Mouse (Mus musculus): Measurements from ENCODE around the gene Pole2. TPM values are rescaled to one million over a fixed set of nuclear protein-coding genes. Genes with fewer than 3 reads are reported as not detected.

Pole2 gene
- 2.2 and 7.0 TPM in 2 replicates for polyA plus RNA-seq (2012; rRNA removed; ENCODE audit: low replicate concordance)

GRCm38 (mm10) chr12:69227776-69228466, at the start of gene Pole2:
Gene Pole2 (minus strand): TSS chr12:69228195.

GRCm38 (mm10) chr12:69240876-69241275, 12.9 kb upstream of the Pole2 start, which contains the start of gene Klhdc1:
Gene Klhdc1 (plus strand): TSS chr12:69241176.

GRCm38 (mm10) chr12:69204052-69204833, 23.8 kb downstream of the Pole2 start, which contains the start of gene Gm49384:
Gene Gm49384 (minus strand): TSS chr12:69204267.

GRCm38 (mm10) chr12:69198164-69198535, 29.8 kb downstream of the Pole2 start, which contains the start of gene Dnaaf2:
Gene Dnaaf2 (minus strand): TSS chr12:69198429.

GRCm38 (mm10) chr12:69196444-69197377, 31.3 kb downstream of the Pole2 start, which contains the start of gene Gm49383:
Gene Gm49383 (minus strand): TSS chr12:69197104.

GRCm38 (mm10) chr12:69183583-69184308, 44.2 kb downstream of the Pole2 start, which contains the start of the genes Rpl36al and Mgat2:
Gene Rpl36al (minus strand): TSS chr12:69184083.
Gene Mgat2 (plus strand): TSS chr12:69184157.

GRCm38 (mm10) chr12:69168461-69169106, 59.4 kb downstream of the Pole2 start, which contains the start of gene Lrr1:
Gene Lrr1 (plus strand): TSS chr12:69168814.

GRCm38 (mm10) chr12:69158765-69159577, 69.0 kb downstream of the Pole2 start, which contains the start of gene Rps29:
Gene Rps29 (minus strand): TSS chr12:69159186.

Other genes with a start within 250 kb of the Pole2 start
- 1,164 and 1,779 TPM in 2 replicates for gene Rps29, start 69.0 kb downstream of the Pole2 start, polyA plus RNA-seq (2012; rRNA removed; ENCODE audit: low replicate concordance)
- gene Lrr1, start 59.4 kb downstream of the Pole2 start, polyA plus RNA-seq (2012; rRNA removed; ENCODE audit: low replicate concordance): 0.91 TPM in 1 of 2 replicates, not detected in the other
- gene Rpl36al, start 44.1 kb downstream of the Pole2 start, polyA plus RNA-seq (2012; rRNA removed; ENCODE audit: low replicate concordance): 107 and 138 TPM in 2 replicates
- 15.9 and 30.9 TPM in 2 replicates for gene Mgat2, start 44.0 kb downstream of the Pole2 start, polyA plus RNA-seq (2012; rRNA removed; ENCODE audit: low replicate concordance)
- 1.7 and 2.8 TPM in 2 replicates for gene Gm49383, start 31.1 kb downstream of the Pole2 start, polyA plus RNA-seq (2012; rRNA removed; ENCODE audit: low replicate concordance)
- 0.67 and 2.3 TPM in 2 replicates for gene Dnaaf2, start 29.8 kb downstream of the Pole2 start, polyA plus RNA-seq (2012; rRNA removed; ENCODE audit: low replicate concordance)
- 0.20 and 1.2 TPM in 2 replicates for gene Gm49384, start 23.9 kb downstream of the Pole2 start, polyA plus RNA-seq (2012; rRNA removed; ENCODE audit: low replicate concordance)
- 3.7 and 6.2 TPM in 2 replicates for gene Klhdc1, start 13.0 kb upstream of the Pole2 start, polyA plus RNA-seq (2012; rRNA removed; ENCODE audit: low replicate concordance)
- gene Klhdc2, start 68.5 kb upstream of the Pole2 start, polyA plus RNA-seq (2012; rRNA removed; ENCODE audit: low replicate concordance): 28.4 and 49.6 TPM in 2 replicates
- gene Nemf, start 129.0 kb upstream of the Pole2 start, polyA plus RNA-seq (2012; rRNA removed; ENCODE audit: low replicate concordance): 5.2 and 6.9 TPM in 2 replicates
- gene Arf6, start 144.0 kb upstream of the Pole2 start, polyA plus RNA-seq (2012; rRNA removed; ENCODE audit: low replicate concordance): 60.8 and 111 TPM in 2 replicates
- gene Gm9887, start 144.3 kb upstream of the Pole2 start, polyA plus RNA-seq (2012; rRNA removed; ENCODE audit: low replicate concordance): 0.76 and 1.2 TPM in 2 replicates

All from subcutaneous adipose tissue, adult 2 months (tissue).